Mouse (Mus musculus) heart, adult 2 months (tissue): Measurements from ENCODE around the gene Tpra1. TPM values are rescaled to one million over a fixed set of nuclear protein-coding genes. Genes with fewer than 3 reads are reported as not detected.

Experiments
- DNase-seq, 2 experiments: peaks; one replicate each; pipeline ENCODE4 v3.0.0; 2021
- H3K27ac ChIP-seq: fragments of 200-600 bp; 2 replicates; pipeline ENCODE4 v1.8.1; 2022
- H3K27me3 ChIP-seq: fragments of 200-500 bp; 2 replicates; pipeline ENCODE4 v1.6.1; 2012; ENCODE audit warnings: mild to moderate bottlenecking, low read length, inconsistent platforms, mixed read lengths; ENCODE audit not compliant: control insufficient read depth, insufficient read depth
- H3K36me3 ChIP-seq: fragments of 200-500 bp; 2 replicates; pipeline ENCODE4 v1.6.1; 2012; ENCODE audit warnings: low read length, inconsistent platforms; ENCODE audit not compliant: control insufficient read depth, insufficient read depth
- H3K4me1 ChIP-seq: fragments of 200-500 bp; 2 replicates; pipeline ENCODE4 v1.6.1; 2011; ENCODE audit warnings: low read length; ENCODE audit not compliant: control insufficient read depth, insufficient read depth
- H3K4me3 ChIP-seq: fragments of 200-600 bp; 2 replicates; pipeline ENCODE4 v1.8.1; 2022
- H3K79me2 ChIP-seq: fragments of 200-500 bp; replicated peaks from 2 replicates; pipeline ENCODE4 v1.6.1; 2012; ENCODE audit warnings: mild to moderate bottlenecking, inconsistent platforms, low read length, moderate library complexity, mixed read lengths; ENCODE audit not compliant: control insufficient read depth, insufficient read depth
- H3K9ac ChIP-seq: fragments of 200-500 bp; 2 replicates; pipeline ENCODE4 v1.6.1; 2012; ENCODE audit warnings: low read depth, mild to moderate bottlenecking, control low read depth, inconsistent platforms, low read length, mixed read lengths
- CTCF ChIP-seq: fragments of 200-600 bp; IDR thresholded peaks from 2 replicates; pipeline ENCODE4 v1.8.1; 2022; ENCODE audit warnings: antibody characterized with exemption, mild to moderate bottlenecking, moderate library complexity
- EP300 ChIP-seq: fragments of 200-500 bp; IDR thresholded peaks from 2 replicates; pipeline ENCODE4 v1.6.1; 2011; ENCODE audit warnings: low read depth, low read length, control low read depth; ENCODE audit not compliant: insufficient read depth
- POLR2A ChIP-seq: fragments of 200-500 bp; IDR thresholded peaks from 2 replicates; pipeline ENCODE4 v1.6.1; 2011; ENCODE audit warnings: mild to moderate bottlenecking, low read depth, low read length, control low read depth; ENCODE audit not compliant: insufficient read depth
- WGBS: fragments of 180-500 bp; shearing (Covaris S2); methylation state at CpG from one replicate; pipeline ENCODE4 v1.1.7; 2018; 5-methylcytosine and 5-hydroxymethylcytosine counted together
- intact Hi-C: fragments of 180-260 bp; cut with DNase I; formaldehyde crosslinking; loops from one replicate; pipeline ENCODE4 v1.15.1; 2025
- polyA plus RNA-seq: library from polyadenylated mRNA; depleted of rRNA; stranded (reverse); fragments of >200 nt; gene quantifications from 2 replicates; pipeline ENCODE4 v1.2.3, GENCODE M21; 2012
- total RNA-seq, 2 experiments: library from RNA; stranded (reverse); gene quantifications; 2 replicates each; pipeline ENCODE4 v1.2.3; 2021

The Tpra1 gene
- total and polyA plus RNA-seq, 3 experiments: 34.4 to 88.0 (median 34.8) TPM

- Histone ChIP-seq H3K9ac (no peak overlapping the region), H3K36me3 (no peaks in the 10 kb centered on the region), H3K4me1 (no peaks in the 10 kb centered on the region), H3K27ac (no peak overlapping the region), H3K4me3 (no peak overlapping the region), H3K79me2 (no peaks in the 10 kb centered on the region), H3K27me3 (no peaks in the 10 kb centered on the region)
- intact Hi-C loops: no loop called here
- DNase-seq: no peak
- 96% methylated on average over 12 of the region's 12 CpGs for WGBS
- no peak for TF ChIP-seq CTCF
- TF ChIP-seq EP300: no peak
- no peak for TF ChIP-seq POLR2A
Observed at GRCm38 (mm10) chr6:88885644-88886416, 16.2 kb upstream of the Tpra1 start.

GRCm38 (mm10) chr6:88886417-88886967, 15.6 kb upstream of the Tpra1 start:
- no peak overlapping the region for H3K4me3 ChIP-seq
- TF ChIP-seq POLR2A (no peak), CTCF (no peak), EP300 (no peak)
- intact Hi-C loops: no loop called here
- H3K9ac ChIP-seq: no peak overlapping the region
- H3K27ac ChIP-seq: no peak overlapping the region
- WGBS: 91% methylated on average over 2 of the region's 2 CpGs
- H3K27me3 ChIP-seq: no peaks in the 10 kb centered on the region
- H3K4me1 ChIP-seq: no peaks in the 10 kb centered on the region
- no peaks in the 10 kb centered on the region for H3K79me2 ChIP-seq
- DNase-seq: no peak
- no peaks in the 10 kb centered on the region for H3K36me3 ChIP-seq

GRCm38 (mm10) chr6:88889410-88890042, 12.5 kb upstream of the Tpra1 start:
- intact Hi-C loops: loop anchor here (2.0 kb wide), 1 partner anchor 341 kb away; no protein-coding TSS in a partner anchor
- 84% methylated on average over 13 of the region's 13 CpGs for WGBS

GRCm38 (mm10) chr6:88890832-88891231, 11.2 kb upstream of the Tpra1 start:
- H3K36me3 ChIP-seq: no peaks in the 10 kb centered on the region
- intact Hi-C loops: loop anchor here (2.0 kb wide), 1 partner anchor 342 kb away; no protein-coding TSS in a partner anchor
- H3K4me1 ChIP-seq: no peaks in the 10 kb centered on the region
- WGBS: 92% methylated on average over 7 of the region's 7 CpGs
- H3K9ac ChIP-seq: no peak overlapping the region
- no peaks in the 10 kb centered on the region for H3K27me3 ChIP-seq
- no peak for DNase-seq
- H3K27ac ChIP-seq: no peak overlapping the region
- no peak overlapping the region for H3K4me3 ChIP-seq
- TF ChIP-seq EP300 (no peak), POLR2A (no peak), CTCF (no peak)
- no peaks in the 10 kb centered on the region for H3K79me2 ChIP-seq

More at GRCm38 (mm10) chr6:88889410-88890042, 12.5 kb upstream of the Tpra1 start:
- Histone ChIP-seq H3K4me1 (no peaks in the 10 kb centered on the region), H3K27ac (no peak overlapping the region), H3K27me3 (no peaks in the 10 kb centered on the region), H3K79me2 (no peaks in the 10 kb centered on the region), H3K9ac (no peak overlapping the region), H3K36me3 (no peaks in the 10 kb centered on the region), H3K4me3 (no peak overlapping the region)
- no peak for DNase-seq
- TF ChIP-seq EP300: no peak
- no peak for TF ChIP-seq CTCF
- TF ChIP-seq POLR2A: no peak

- intact Hi-C loops: no loop called here
- peak in 1 of 2 experiments; percentile 70 for DNase-seq
- no peak overlapping the region for H3K4me3 ChIP-seq
- H3K79me2 ChIP-seq: no peaks in the 10 kb centered on the region
- H3K27me3 ChIP-seq: no peaks in the 10 kb centered on the region
- TF ChIP-seq POLR2A (no peak), EP300 (0 out of 2 replicates have a peak, but pooled peaks have one; percentile 11), CTCF (peak; percentile 92)
- no peak overlapping the region for H3K27ac ChIP-seq
- no peaks in the 10 kb centered on the region for H3K36me3 ChIP-seq
- no peak overlapping the region for H3K9ac ChIP-seq
- no peaks in the 10 kb centered on the region for H3K4me1 ChIP-seq
- 56% methylated on average over 5 of the region's 5 CpGs for WGBS
Observed at GRCm38 (mm10) chr6:88893559-88893958, 8.5 kb upstream of the Tpra1 start.

- Histone ChIP-seq H3K36me3 (no peaks in the 10 kb centered on the region), H3K79me2 (no peaks in the 10 kb centered on the region), H3K4me1 (no peaks in the 10 kb centered on the region), H3K9ac (no peak overlapping the region), H3K27ac (no peak overlapping the region), H3K4me3 (no peak overlapping the region), H3K27me3 (no peaks in the 10 kb centered on the region)
- TF ChIP-seq EP300 (no peak), POLR2A (no peak), CTCF (no peak)
- intact Hi-C loops: no loop called here
- DNase-seq: no peak
- WGBS: 84% methylated on average over 6 of the region's 6 CpGs
Observed at GRCm38 (mm10) chr6:88895943-88896342, 6.1 kb upstream of the Tpra1 start.
